Mouse (Mus musculus) right cerebral cortex, postnatal 36 days (tissue): Measurements from ENCODE around the gene Abca1.

Experiments used
- DNase-seq, 2 experiments: peaks; one replicate each; pipeline ENCODE4 v3.0.0; 2022; ENCODE audit warnings: low spot score in 2 of 2, mixed read lengths in 1 of 2

Abca1 gene

GRCm38 (mm10) chr4:53121516-53122227, 38.0 kb downstream of the Abca1 start:
- peak in 1 of 2 experiments; percentile 35 for DNase-seq

DNA sequence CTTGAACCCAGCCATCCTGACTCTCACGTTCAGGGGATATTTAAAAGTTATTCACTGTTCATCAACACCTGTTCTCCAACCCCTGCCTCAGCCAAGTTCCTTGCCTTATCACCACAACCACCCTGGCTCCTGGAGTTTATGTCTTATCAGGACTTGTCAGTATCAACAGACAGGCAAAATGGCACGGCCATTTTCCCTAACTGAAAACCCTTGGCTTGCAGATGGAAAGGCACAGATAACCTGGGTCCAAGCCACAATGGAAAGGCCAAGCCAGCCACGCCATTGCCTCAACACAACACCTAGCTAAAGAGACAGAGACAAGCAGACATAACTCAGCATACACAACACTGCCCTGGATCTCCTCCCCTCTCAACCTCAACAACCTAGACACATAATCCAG, 38.6 kb downstream of the Abca1 start:
- DNase-seq, result no peak

DNA sequence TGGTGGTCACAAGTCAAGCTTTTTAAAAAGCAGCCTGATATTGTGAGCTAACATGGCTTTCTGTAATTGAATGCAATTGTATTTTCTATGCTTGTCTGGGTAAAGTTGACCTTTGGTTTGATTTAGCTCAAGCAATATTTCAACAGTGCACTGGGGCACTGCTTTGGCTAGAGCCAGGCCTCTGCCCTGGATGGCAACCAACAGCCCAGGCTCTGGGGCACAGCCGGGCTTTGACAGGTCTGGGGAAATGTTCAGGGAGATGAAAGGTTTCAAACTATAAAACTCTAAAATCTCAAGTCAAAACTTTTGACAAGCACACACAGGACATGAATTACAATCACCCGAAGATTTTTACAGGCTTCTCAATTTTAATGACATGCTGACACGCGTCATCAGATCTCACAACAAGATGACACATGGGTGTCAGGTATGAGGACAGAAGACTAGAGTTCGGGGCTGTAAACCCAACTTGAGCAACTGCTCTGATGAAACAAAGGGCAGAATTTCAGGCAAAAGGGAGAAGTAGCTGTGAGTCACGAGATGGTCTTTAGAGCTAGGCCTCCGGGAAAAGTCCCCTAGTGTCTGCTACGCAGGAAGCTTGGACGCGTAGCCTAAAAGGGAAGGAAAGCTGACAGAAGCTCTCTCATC, 39.5 kb downstream of the Abca1 start:
- DNase-seq, result no peak

DNA sequence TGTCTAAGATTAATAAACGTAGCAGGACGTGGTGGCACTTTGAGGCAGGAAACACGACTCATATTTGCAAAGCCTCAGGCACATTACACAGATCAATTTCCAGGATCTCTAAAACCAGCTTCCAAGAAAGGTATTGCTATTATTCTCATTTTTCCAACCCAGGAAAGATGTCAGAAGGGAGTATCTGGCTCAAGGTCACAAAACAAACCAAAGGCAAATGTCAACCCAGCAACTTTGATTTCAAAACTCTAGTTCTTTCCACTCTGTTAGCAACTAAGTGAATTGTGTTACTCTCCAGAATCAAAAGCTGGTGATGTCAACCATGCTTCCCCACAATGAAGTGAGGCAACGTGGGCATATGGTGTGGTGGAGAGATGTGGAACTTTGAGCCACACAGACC, 41.1 kb downstream of the Abca1 start:
- no peak for DNase-seq

- no peak for DNase-seq
Measured at GRCm38 (mm10) chr4:53117610-53118009, 42.1 kb downstream of the Abca1 start.

GRCm38 (mm10) chr4:53117076-53117475, 42.6 kb downstream of the Abca1 start:
- DNase-seq, result no peak

DNA sequence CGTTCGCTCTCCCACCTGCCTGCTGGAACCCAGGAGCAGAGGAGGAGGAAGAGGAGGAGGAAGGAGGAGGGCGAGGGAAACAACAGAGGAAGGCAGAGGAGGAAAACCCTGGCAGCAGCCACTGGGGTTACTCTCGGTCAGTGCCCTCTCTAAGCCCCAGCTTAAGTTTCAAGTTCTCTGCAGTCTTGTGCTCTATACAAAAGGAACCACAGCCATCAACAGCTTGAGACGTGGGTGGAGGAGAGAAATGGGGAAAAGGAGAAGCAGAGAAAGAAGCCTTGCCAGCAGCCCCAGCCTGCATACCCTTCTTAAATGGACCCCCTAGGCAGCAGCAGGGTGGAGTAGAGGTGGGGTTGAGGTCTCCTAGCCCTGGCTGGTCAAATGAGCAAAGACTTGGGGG, 43.8 kb downstream of the Abca1 start:
- DNase-seq, result peak; percentile 8 to 17

DNA sequence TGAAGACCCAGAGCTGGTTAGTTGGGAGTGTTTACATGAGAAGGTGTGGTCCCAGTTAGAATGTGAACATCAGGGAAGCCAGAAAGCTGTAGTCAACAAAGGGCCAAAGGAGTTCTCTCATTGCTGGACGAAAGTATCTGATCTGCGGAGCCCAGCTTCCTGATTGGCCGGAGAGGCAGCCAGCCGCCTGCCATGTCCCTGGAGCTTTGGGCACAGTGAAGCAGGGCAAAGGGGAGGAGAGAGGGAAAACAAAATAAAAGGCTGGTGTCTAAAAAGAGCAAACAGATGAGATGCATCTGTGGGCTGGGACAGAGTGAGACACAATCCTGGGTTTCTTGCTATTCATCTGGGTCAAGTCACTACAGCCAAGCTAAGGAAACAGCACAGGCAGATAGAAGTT, 44.3 kb downstream of the Abca1 start:
- no peak for DNase-seq

- DNase-seq, result no peak
Measured at GRCm38 (mm10) chr4:53111919-53112355, 47.8 kb downstream of the Abca1 start.

- no peak for DNase-seq
Measured at GRCm38 (mm10) chr4:53110356-53110755, 49.3 kb downstream of the Abca1 start.

DNA sequence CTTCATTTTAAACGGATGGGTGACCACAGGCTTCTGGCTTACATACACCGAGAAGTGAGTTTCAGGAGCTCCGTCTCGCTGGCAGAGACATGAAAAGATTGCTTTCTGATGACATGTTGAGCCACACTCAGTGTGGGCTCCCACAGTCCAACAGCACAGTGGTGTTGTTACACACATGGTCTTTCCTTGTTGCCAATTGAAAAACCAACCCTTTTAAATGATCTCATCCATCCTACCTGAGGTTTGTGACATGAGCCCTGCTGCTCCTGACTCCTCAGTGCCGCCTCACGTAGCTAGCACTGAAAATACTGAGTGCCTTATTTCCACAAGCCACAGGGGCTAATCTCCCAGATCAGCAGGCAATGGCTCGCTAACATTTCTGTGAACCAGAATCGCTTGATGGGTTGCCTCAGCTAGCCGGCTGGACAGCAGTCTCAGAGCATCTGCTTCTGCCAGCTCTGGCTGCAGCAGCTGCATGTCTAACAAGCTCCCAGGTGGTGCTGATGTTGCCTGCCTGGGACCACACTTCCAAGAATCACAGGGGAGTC, 50.2 kb downstream of the Abca1 start:
- no peak for DNase-seq

GRCm38 (mm10) chr4:53108194-53108593, 51.5 kb downstream of the Abca1 start:
- no peak for DNase-seq

- DNase-seq, result no peak
Measured at GRCm38 (mm10) chr4:53106732-53107131, 53.0 kb downstream of the Abca1 start.

DNA sequence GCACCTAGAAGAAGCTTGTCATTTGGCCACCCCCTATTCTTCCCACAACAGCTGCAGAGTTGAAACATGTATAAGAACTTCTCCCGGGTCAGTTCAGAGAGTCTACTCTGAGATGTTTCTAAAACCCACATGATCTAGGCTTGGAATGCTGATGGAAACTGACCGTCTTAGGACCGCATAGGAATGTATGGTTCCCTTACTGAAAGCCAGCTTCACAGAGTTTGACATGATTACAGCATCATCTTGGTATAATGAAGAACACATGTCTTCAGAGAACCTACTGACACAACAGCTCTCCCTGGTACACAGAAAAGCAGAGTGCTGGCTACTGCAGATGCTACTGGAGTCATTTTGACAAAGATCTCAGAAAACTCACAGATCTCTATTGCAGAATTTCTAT, 53.6 kb downstream of the Abca1 start:
- DNase-seq, result no peak

DNA sequence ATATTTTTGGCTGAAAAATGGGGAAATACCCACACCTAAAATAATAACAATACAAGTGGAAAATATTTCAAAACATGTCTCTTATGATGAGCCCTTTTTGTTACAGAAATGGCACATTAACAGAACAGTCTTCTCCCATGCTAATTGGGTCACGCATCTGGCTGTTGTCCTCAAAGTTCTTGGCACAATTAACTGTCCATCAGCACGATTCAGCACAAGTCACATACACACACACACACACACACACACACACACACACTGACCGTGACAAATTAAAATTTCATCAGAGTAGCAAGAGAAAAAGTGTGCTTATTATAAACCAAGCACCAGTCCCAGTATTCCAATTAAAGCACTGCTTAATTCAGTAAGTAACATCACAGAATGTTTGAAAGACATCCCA, 55.1 kb downstream of the Abca1 start:
- no peak for DNase-seq

DNA sequence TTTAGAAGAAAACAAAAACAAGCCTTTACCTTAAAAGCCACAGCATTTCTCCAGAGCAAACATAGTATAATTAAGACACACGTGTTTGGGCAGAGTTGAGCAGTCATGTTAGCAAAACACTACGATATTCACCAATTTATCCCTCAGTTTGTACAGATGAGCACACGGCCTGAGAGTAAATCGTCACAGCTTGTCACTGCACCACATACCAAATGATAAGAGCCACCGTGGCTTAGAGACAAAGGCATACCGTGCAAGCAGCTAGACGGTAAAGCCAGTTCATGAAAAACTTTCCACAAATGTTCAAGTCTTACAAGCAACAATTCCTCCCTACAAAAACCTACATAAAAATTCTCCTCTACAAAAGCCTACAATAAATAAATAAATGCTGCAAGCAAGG, 57.2 kb downstream of the Abca1 start:
- DNase-seq, result no peak

DNA sequence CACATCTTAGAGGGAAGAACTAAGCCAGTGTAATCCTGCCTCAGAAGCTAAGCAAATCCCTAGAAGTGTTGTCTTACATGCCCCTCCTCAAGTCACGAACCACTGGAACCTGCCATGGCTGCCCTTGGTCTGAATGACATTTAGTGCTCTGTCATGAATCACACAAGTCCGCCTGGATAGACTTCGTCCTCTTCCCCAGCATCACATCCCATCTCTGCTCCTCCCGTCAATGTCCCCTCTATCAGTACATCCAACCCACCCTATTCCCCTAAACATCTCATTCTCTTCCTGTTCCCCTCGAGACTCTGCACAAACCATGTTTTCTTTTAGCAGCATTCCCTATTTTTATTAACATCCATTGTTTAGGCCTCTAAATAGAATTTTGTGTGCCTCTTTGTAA, 58.4 kb downstream of the Abca1 start:
- DNase-seq, result no peak

DNA sequence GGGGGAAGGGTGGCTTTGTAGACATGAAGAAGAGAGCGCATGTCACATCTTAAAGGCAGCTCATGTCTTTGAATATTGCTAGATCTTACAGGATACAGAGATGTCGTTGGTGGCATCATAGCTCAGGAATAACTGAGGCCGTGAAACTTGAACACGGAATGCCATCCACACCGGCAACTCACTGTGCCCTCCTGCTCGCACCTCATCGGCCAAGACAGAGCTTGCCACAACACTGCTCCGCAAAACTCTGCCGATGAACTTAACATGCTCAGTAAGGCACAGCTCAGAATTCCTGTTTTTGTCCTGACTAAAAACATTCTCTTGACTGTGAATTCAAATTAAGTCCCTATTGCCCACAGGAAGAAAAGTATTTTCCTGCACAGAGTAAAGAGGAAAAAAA, 59.2 kb downstream of the Abca1 start:
- no peak for DNase-seq

GRCm38 (mm10) chr4:53094850-53095249, 64.8 kb downstream of the Abca1 start:
- DNase-seq, result no peak

DNA sequence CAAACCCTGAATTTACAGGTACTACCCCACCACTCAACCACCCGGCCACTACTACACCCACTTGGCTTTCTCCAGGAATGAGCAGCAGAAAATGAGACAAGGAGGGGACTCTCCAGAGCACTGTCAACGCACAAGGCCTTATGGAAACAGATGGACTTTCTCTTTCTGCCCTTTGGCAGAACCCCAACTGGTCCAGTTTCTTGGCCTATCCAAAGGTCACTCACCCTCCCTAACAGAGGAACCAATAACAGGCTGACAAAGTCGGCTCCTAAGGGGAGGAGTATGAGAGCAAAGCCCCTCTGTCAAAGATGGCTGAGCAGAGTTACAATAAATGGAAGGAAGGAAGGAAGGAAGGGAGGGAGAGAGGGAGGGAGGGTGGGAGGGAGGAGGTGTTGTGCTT, 65.4 kb downstream of the Abca1 start:
- DNase-seq, result no peak

DNA sequence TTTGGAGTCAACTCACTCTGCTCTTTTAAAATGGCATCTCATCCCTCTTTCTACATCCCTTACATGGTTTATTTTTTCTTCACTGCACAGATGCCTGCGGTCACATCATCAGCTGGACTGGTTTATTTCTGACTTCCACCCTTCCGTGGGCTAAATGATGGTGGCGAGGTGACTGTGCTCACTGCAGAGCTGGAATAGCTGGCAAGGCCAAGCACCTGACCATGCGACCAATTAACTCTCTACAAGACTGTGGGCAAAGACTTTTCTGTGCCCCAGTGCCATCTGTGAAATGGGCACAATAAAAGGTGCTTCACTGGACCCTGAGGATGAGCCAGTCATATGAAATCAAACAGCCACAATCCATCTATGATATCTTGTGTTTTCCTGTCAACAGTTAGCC, 66.1 kb downstream of the Abca1 start:
- no peak for DNase-seq

GRCm38 (mm10) chr4:53089641-53090040, 70.1 kb downstream of the Abca1 start:
- no peak for DNase-seq

DNA sequence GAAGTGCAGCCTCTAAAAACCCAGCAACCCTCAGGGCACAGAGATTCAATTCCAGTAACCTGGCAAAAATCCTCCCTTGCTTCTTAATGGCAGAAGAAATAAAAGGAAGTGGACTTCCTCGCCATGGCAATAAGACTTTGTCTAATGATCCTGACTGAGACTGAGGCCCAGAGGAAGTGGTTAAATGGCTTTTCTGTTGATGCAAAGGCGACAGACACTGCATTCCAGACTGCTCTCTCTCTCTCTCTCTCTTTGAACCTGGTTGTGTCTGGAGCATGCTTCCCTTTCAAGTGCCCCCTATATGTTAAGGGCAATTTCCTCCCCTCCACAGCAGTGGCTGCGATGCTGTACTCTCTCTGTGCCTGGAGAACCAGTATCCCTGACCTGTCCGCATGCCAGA, 70.7 kb downstream of the Abca1 start:
- no peak for DNase-seq
